In genomic region chr7:136953251-136953650, GRCm38 (mm10) we compare ENCODE assay signal across 18 mouse cellular contexts. TPM values are rescaled to one million over a fixed set of nuclear protein-coding genes. Genes with fewer than 3 reads are reported as not detected.
DNase-seq lines count a peak whose midpoint lies in the region; ATAC-seq and TF ChIP-seq lines count a peak whose summit lies in the region.
"Had no signal": no experiment of that assay in that cellular context is flagged by ENCODE, and none has a peak within 500 bp of the region (broad histone marks: within the 10 kb centered on the region; RNA-seq: fewer than 3 reads in every experiment).

No protein-coding gene starts in this region.

- TF ChIP-seq CTCF in CH12.LX (conservative IDR thresholded peaks at IDR 0.05 in 1 of 2, IDR thresholded peaks at IDR 0.05 in 1 of 2; ENCODE audit: low read depth in 2 of 2, low read length in 2 of 2): no peak
- no peak for TF ChIP-seq CTCF in brain, embryonic 14.5 days (IDR thresholded peaks at IDR 0.05; ENCODE audit: borderline replicate concordance, extremely low read depth, insufficient read depth, insufficient read length)

- dilution Hi-C loops in CH12.LX (cut with MboI; ENCODE audit: extremely low pct_ligation_motif_present, extremely low pct_unique_long_range_greater_than_20kb, low sequenced_read_pairs): no loop called here

- H3K79me2 ChIP-seq in CH12.LX (replicated peaks; ENCODE audit: control insufficient read depth, extremely low read depth, insufficient read depth, poor library complexity, severe bottlenecking): no peaks in the 10 kb centered on the region

- H3K4me2 ChIP-seq in CH12.LX (ENCODE audit: insufficient read depth, low read depth, poor library complexity, severe bottlenecking): no peak overlapping the region
- H3K4me2 ChIP-seq in neural tube, embryonic 13.5 days: no peak overlapping the region
- no peak overlapping the region for H3K4me2 ChIP-seq in forebrain, embryonic 16.5 days (ENCODE audit: low read length)
- H3K4me2 ChIP-seq: limb, embryonic 13.5 days had no signal

- in situ Hi-C loops in CH12.LX (cut with MboI; ENCODE audit: low pct_ligation_motif_present, low pct_unique_long_range_greater_than_20kb, low sequenced_read_pairs): no loop called here

- H3K36me3 ChIP-seq in CH12.LX (replicated peaks in 1 of 2; ENCODE audit: control insufficient read depth in 1 of 2, insufficient read depth in 1 of 2, low read length in 1 of 2): peaks cover 0 to 30% of the 10 kb centered on the region in 2 experiments
- no peaks in the 10 kb centered on the region for H3K36me3 ChIP-seq in neural tube, embryonic 13.5 days
- H3K36me3 ChIP-seq in forebrain, embryonic 16.5 days (ENCODE audit: control insufficient read depth, insufficient read depth): no peaks in the 10 kb centered on the region
- H3K36me3 ChIP-seq: forebrain, embryonic 10.5 days; limb, embryonic 13.5 days had no signal

- TF ChIP-seq EP300 in CH12.LX (IDR thresholded peaks at IDR 0.05; ENCODE audit: low read length): no peak

- TF ChIP-seq POLR2A in CH12.LX (IDR thresholded peaks at IDR 0.05; ENCODE audit: low read depth, low read length): no peak
- no peak for TF ChIP-seq POLR2A in brain, embryonic 14.5 days (IDR thresholded peaks at IDR 0.05; ENCODE audit: borderline replicate concordance, extremely low read depth, insufficient read depth, insufficient read length, poor library complexity, severe bottlenecking)

- ATAC-seq in neural tube, embryonic 13.5 days (ENCODE audit: low read depth): no peak
- ATAC-seq in forebrain, embryonic 16.5 days: no peak
- ATAC-seq: CD4-positive, CD25-positive, alpha-beta regulatory T cell, adult 4 months; inflammation-experienced regulatory T-cells, adult 6 months had no signal

- WGBS in neural tube, embryonic 13.5 days: 24% methylated on average over 3 of the region's 3 CpGs
- 33% methylated on average over 3 of the region's 3 CpGs for WGBS in forebrain, embryonic 16.5 days

- H3K4me1 ChIP-seq in CH12.LX (ENCODE audit: control insufficient read depth in 1 of 2, insufficient read depth in 2 of 2): peaks cover 3 to 71% of the 10 kb centered on the region in 2 experiments; a peak in 3 of 4 replicates
- peaks cover 18% of the 10 kb centered on the region for H3K4me1 ChIP-seq in neural tube, embryonic 13.5 days (replicated peaks)
- no peaks in the 10 kb centered on the region; the same call in 1 of the 2 replicates for H3K4me1 ChIP-seq in forebrain, embryonic 16.5 days (replicated peaks; ENCODE audit: control insufficient read depth, insufficient read depth, low read length)

- H3K27ac ChIP-seq in CH12.LX (ENCODE audit: insufficient read depth, low read depth): no peak overlapping the region
- peak overlapping the region; percentile 23; the same call in 1 of the 2 replicates for H3K27ac ChIP-seq in neural tube, embryonic 13.5 days (replicated peaks)
- H3K27ac ChIP-seq in forebrain, embryonic 16.5 days (ENCODE audit: low read length): no peak overlapping the region
- H3K27ac ChIP-seq: limb, embryonic 13.5 days had no signal

- TF ChIP-seq RAD21 in CH12.LX (IDR thresholded peaks at IDR 0.05; ENCODE audit: low read depth, low read length): no peak

- DNase-seq in kidney, postnatal 4 days: peak; percentile 21
- DNase-seq in kidney, postnatal 36 days: no peak
- DNase-seq in CH12.LX (ENCODE audit: extremely low read depth): peak; percentile 37
- peak; percentile 19 for DNase-seq in brain, embryonic 14.5 days (ENCODE audit: low read depth)
- DNase-seq in adrenal gland, postnatal 25 days: no peak
- DNase-seq in yolk sac, embryonic 10.5 days (ENCODE audit: low spot score): no peak
- DNase-seq: adrenal gland, postnatal 36 days; cerebellum, postnatal 36 days; gastrocnemius, postnatal 25 days; heart, postnatal 10 days; lung, postnatal 14 days; spleen, adult 18-20 months had no signal

- no peak overlapping the region for H3K9ac ChIP-seq in CH12.LX (ENCODE audit: insufficient read depth, low read depth)
- no peak overlapping the region for H3K9ac ChIP-seq in neural tube, embryonic 13.5 days
- no peak overlapping the region for H3K9ac ChIP-seq in forebrain, embryonic 16.5 days (replicated peaks; ENCODE audit: low read depth, low read length)
- H3K9ac ChIP-seq: limb, embryonic 13.5 days had no signal

- no peaks in the 10 kb centered on the region for H3K27me3 ChIP-seq in CH12.LX (replicated peaks)
- no peaks in the 10 kb centered on the region for H3K27me3 ChIP-seq in neural tube, embryonic 13.5 days
- H3K27me3 ChIP-seq in forebrain, embryonic 16.5 days (replicated peaks; ENCODE audit: control insufficient read depth, insufficient read depth, low read length): no peaks in the 10 kb centered on the region
- H3K27me3 ChIP-seq: limb, embryonic 13.5 days had no signal

- no peaks in the 10 kb centered on the region for H3K9me3 ChIP-seq in CH12.LX (replicated peaks; ENCODE audit: low read length)
- H3K9me3 ChIP-seq in neural tube, embryonic 13.5 days: no peaks in the 10 kb centered on the region
- H3K9me3 ChIP-seq in forebrain, embryonic 16.5 days (ENCODE audit: control insufficient read depth, low read length): no peaks in the 10 kb centered on the region
- H3K9me3 ChIP-seq: forebrain, embryonic 10.5 days; limb, embryonic 13.5 days had no signal

- no peak overlapping the region for H3K4me3 ChIP-seq in CH12.LX (replicated peaks in 1 of 3; ENCODE audit: low read depth in 2 of 3, low read length in 2 of 3, poor library complexity in 1 of 3)
- no peak overlapping the region for H3K4me3 ChIP-seq in neural tube, embryonic 13.5 days
- no peak overlapping the region for H3K4me3 ChIP-seq in forebrain, embryonic 16.5 days (replicated peaks; ENCODE audit: low read length)
- H3K4me3 ChIP-seq: forebrain, embryonic 10.5 days; limb, embryonic 13.5 days had no signal

TF ChIP-seq in CH12.LX, 34 proteins besides CTCF, POLR2A, EP300 and RAD21:
- TF ChIP-seq TBP (conservative IDR thresholded peaks at IDR 0.05; ENCODE audit: low read depth, low read length): no peak
- TF ChIP-seq RCOR1 (conservative IDR thresholded peaks at IDR 0.05; ENCODE audit: low read depth, low read length): no peak
- TF ChIP-seq E2F4 (IDR thresholded peaks at IDR 0.05; ENCODE audit: insufficient replicate concordance, low read depth, low read length): no peak
- TF ChIP-seq BHLHE40 (IDR thresholded peaks at IDR 0.05; ENCODE audit: low read depth, low read length): no peak
- TF ChIP-seq ZC3H11A (IDR thresholded peaks at IDR 0.05; ENCODE audit: low read depth, low read length): no peak
- peak; percentile 44; the same call in 1 of the 2 replicates for TF ChIP-seq TCF12 (IDR thresholded peaks at IDR 0.05; ENCODE audit: low read depth, low read length)
- TF ChIP-seq NRF1 (IDR thresholded peaks at IDR 0.05; ENCODE audit: low read depth, low read length): no peak
- no peak for TF ChIP-seq JUND (conservative IDR thresholded peaks at IDR 0.05; ENCODE audit: low read depth, low read length)
- no peak for TF ChIP-seq HCFC1 (IDR thresholded peaks at IDR 0.05; ENCODE audit: low read depth, low read length)
- TF ChIP-seq MYC (IDR thresholded peaks at IDR 0.05; ENCODE audit: low read depth, low read length): no peak
- no peak for TF ChIP-seq CHD1 (IDR thresholded peaks at IDR 0.05; ENCODE audit: low read depth, low read length)
- TF ChIP-seq CHD2 (IDR thresholded peaks at IDR 0.05; ENCODE audit: low read length): 0 out of 2 replicates have a peak, but pooled peaks have one; percentile 35
- no peak for TF ChIP-seq MEF2A (IDR thresholded peaks at IDR 0.05; ENCODE audit: borderline replicate concordance, low read depth, low read length)
- no peak for TF ChIP-seq USF1 (IDR thresholded peaks at IDR 0.05; ENCODE audit: low read depth, low read length)

RNA-seq across cellular contexts. Expression of gene Mgmt, which starts 58.8 kb away (rescaled TPM):
- 5.7 and 8.5 TPM in 2 replicates for total RNA-seq in CH12.LX (2012; rRNA removed)
- total RNA-seq in CH12.LX (2014; rRNA removed): 5.2 and 6.0 TPM in 2 replicates
- 10.8 and 11.8 TPM in 2 replicates for polyA plus RNA-seq in CH12.LX (2012; ENCODE audit: insufficient read length, low read depth)
- 0.62 and 0.85 TPM in 2 replicates for polyA plus RNA-seq in brain, embryonic 14.5 days (2012; rRNA removed)
- 2.0 and 2.6 TPM in 2 replicates for polyA plus RNA-seq in neural tube, embryonic 13.5 days (2015; fragmentation: Nextera tagmentation; extraction: Ambion mirVana)
- total RNA-seq in adrenal gland, postnatal 25 days (2021): 5.2 and 6.4 TPM in 2 replicates
- polyA plus RNA-seq in forebrain, embryonic 16.5 days (2015; fragmentation: Nextera tagmentation; extraction: Ambion mirVana): 1.0 and 1.2 TPM in 2 replicates

Comparison
In these comparisons a context has a peak if more than half of its experiments do, and no peak if none do; other contexts are left out.
1. DNase-seq: peak in kidney, postnatal 4 days (2 of 2), CH12.LX (single experiment) and brain, embryonic 14.5 days (single experiment); none in kidney, postnatal 36 days (0 of 2), adrenal gland, postnatal 25 days (single experiment) and yolk sac, embryonic 10.5 days (single experiment).